Mouse (Mus musculus) bone marrow, adult 2 months (tissue): ENCODE measurements around the gene Retreg1. TPM values are rescaled to one million over a fixed set of nuclear protein-coding genes. Genes with fewer than 3 reads are reported as not detected.
A peak's percentile ranks its signal among the peaks of the same experiment; 100 is the strongest.

ENCODE experiments used
- H3K27ac ChIP-seq: fragments of 200-500 bp; 2 replicates; pipeline ENCODE4 v1.5.1; 2012; ENCODE audit warnings: low read depth, mild to moderate bottlenecking, control low read depth, inconsistent platforms, low read length; ENCODE audit not compliant: control insufficient read depth, poor library complexity, insufficient read depth
- H3K4me1 ChIP-seq: fragments of 200-500 bp; 2 replicates; pipeline ENCODE4 v1.6.1; 2011; ENCODE audit warnings: low read length; ENCODE audit not compliant: control insufficient read depth, insufficient read depth
- H3K4me3 ChIP-seq: fragments of 200-500 bp; replicated peaks from 2 replicates; pipeline ENCODE3; 2011; ENCODE audit warnings: mild to moderate bottlenecking, low read depth, low read length, control low read depth; ENCODE audit not compliant: control insufficient read depth
- CTCF ChIP-seq: fragments of 200-500 bp; IDR thresholded peaks from 2 replicates; pipeline ENCODE4 v1.5.1; 2011; ENCODE audit warnings: low read length, control low read depth; ENCODE audit not compliant: control insufficient read depth, insufficient read depth
- POLR2A ChIP-seq: fragments of 200-500 bp; IDR thresholded peaks from 2 replicates; pipeline ENCODE4 v1.6.1; 2011; ENCODE audit warnings: low read depth, mild to moderate bottlenecking, control low read depth, low read length, borderline replicate concordance; ENCODE audit not compliant: control insufficient read depth
- WGBS: fragments of 180-500 bp; shearing (Covaris S2); methylation state at CpG from one replicate; pipeline ENCODE4 v1.1.7; 2018; 5-methylcytosine and 5-hydroxymethylcytosine counted together
- polyA plus RNA-seq: library from polyadenylated mRNA; stranded (reverse); fragments of >200 nt; gene quantifications from 2 replicates; pipeline ENCODE4 v1.2.4, GENCODE M21; 2011; ENCODE audit warnings: low replicate concordance; ENCODE audit not compliant: missing spikeins, insufficient read depth, insufficient read length

Retreg1 gene
- polyA plus RNA-seq, 1 experiment: 7.7 TPM

DNA sequence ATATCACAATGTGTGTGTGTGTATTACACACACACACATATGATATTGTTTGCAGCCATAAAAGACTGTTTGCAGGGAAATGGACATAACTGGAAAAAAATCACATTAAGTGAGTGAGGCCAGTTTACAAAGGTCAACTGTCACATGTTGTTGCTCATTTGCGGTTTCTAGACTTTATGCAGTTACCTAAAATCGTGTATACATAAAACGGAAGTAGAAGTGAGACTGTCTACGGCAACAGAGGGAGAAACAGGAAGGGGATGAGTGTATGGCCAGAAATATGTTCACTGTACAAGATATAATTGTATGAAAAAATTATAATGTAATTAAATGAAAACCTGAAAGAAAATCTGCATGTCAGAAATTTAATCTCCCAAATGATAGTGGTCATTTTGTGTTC lies 53.8 kb downstream of the Retreg1 start:
- TF ChIP-seq CTCF (no peak), POLR2A (no peak)
- Histone ChIP-seq H3K4me3 (no peak overlapping the region), H3K27ac (no peak overlapping the region), H3K4me1 (peaks cover 3% of the 10 kb centered on the region; the same call in 1 of the 2 replicates)
- WGBS: 6% methylated on average over 4 of the region's 4 CpGs

DNA sequence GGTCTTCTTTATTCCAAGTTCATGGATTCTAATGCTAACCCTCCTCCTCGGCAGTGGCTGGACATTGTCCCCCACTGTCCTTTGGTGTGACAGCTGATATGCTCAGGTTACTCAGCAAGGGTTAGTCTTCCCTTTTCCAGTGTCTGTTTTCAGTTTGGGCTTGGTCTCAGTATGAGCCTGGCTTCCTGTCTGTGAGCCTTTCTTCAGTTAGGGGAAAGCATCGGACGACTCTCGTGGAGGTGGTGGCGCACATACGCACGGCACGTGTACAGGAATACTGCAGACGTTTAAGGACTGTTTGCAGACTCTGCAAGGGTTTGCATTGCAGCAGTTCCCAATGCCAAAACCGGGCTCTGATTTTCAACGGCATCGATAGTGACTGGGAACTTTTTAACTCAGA lies 54.6 kb downstream of the Retreg1 start:
- H3K4me3 ChIP-seq: no peak overlapping the region
- H3K4me1 ChIP-seq: peaks cover 2% of the 10 kb centered on the region; the same call in 1 of the 2 replicates
- no peak overlapping the region; the same call in 1 of the 2 replicates for H3K27ac ChIP-seq
- WGBS: 7% methylated on average over 12 of the region's 12 CpGs
- TF ChIP-seq POLR2A (no peak), CTCF (no peak)

DNA sequence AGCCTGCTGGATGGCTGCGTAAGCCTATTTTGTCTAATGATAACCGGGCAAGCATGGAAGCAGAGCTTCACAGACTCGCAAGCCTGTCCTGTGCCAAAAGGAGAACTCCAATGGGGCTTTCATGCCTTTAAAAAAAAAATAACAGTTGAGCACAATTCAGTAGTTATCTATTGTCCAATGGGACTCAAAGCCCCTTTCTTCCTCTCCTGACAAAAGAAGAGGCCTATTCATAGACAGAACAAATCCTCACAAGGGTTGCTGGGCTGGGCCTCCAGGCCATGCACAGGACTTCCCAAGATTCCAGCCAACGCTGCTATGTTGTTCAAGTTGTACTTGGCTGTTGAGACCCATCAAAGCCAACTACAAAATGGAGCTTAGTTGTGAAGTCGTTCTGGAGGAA lies 56.0 kb downstream of the Retreg1 start:
- Histone ChIP-seq H3K4me3 (no peak overlapping the region), H3K4me1 (peaks cover 2% of the 10 kb centered on the region; the same call in 1 of the 2 replicates), H3K27ac (no peak overlapping the region)
- TF ChIP-seq CTCF: no peak
- no peak for TF ChIP-seq POLR2A
- 74% methylated on average over 5 of the region's 5 CpGs for WGBS

DNA sequence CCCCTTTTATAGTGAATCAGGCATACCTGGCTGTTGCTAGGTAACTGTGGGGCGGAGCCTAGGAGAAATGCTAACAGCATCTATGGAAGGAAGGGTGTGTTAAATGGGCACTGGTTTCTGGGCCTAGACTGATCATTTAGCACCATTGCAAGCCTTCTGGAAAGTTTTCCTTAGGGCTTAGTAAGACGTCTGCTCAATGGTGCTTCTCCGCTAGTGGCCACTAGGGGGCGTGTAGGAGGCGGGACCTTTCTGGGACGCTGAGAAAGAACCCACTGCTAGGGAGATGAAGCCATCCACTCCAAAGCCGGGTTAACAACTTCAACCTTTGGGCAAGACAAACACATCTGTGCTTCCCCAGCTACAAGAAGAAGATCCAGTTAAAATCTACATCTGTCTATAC lies 57.6 kb downstream of the Retreg1 start:
- Histone ChIP-seq H3K27ac (no peak overlapping the region), H3K4me1 (peaks cover 2% of the 10 kb centered on the region; the same call in 1 of the 2 replicates), H3K4me3 (no peak overlapping the region)
- 12% methylated on average over 7 of the region's 7 CpGs for WGBS
- TF ChIP-seq POLR2A (no peak), CTCF (peak; percentile 86)

DNA sequence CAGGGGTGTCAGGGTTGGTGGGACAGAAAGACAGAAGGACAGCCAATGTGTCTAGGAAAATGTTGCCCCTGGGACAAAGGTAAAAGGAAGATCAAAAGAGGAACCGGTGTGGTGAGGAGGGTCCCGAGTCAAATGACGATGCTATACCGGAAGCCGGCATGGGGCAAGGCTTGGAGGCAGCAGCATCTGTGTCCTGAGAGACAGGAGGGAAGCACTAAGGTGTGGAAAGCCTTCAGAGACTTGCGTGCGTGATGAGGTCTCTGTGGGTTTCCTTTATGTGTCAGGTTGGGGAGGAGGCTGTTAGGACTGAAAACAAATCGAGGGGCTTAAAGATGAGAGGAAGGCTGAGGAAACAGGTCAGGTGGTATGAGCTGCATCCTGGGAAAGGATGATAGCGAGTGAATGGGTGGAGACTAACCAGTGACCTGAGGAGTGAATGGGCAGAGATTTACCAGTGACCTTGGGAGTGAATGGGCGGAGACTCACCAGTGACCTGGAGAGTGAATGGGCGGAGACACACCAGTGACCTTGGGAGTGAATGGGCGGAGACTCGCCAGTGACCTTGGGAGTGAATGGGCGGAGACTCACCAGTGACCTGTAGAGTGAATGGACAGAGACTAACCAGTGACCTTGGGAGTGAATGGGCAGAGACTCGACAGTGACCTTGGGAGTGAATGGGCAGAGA lies 60.1 kb downstream of the Retreg1 start:
- TF ChIP-seq CTCF (no peak), POLR2A (no peak)
- Histone ChIP-seq H3K27ac (peak overlapping the region; percentile 27; the same call in 1 of the 2 replicates), H3K4me1 (no peaks in the 10 kb centered on the region; the same call in 1 of the 2 replicates), H3K4me3 (no peak overlapping the region)
- 68% methylated on average over 15 of the region's 15 CpGs for WGBS

DNA sequence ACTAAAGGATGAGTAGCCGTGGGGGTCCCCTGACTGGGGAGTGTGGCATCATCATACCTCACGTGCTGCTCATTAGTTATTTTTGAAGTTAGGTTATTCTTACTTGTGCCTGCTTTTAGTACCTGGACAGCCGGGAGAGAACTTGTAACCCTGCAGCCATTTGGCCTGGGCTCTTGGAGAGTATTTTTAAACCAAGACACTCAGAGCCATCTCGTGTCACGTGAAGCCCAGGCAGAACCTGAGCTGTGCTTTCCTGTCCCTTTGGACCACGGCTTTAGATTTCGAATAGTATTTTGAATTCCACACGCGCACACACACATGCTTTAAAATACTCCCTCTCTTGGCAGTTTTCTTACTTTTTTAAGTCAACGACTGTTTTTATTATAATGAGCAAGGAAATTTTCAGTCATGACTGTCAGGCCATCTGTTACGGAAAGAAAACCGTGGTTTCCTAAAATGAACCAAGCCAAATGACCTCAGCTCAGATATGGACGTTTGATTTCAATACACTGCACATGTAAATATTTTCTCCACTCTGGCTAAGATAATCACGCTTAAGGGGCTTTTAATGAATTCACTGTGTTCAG lies 61.5 kb downstream of the Retreg1 start:
- H3K4me3 ChIP-seq: no peak overlapping the region
- 7% methylated on average over 14 of the region's 14 CpGs for WGBS
- no peak for TF ChIP-seq CTCF
- peak overlapping the region; percentile 79 for H3K27ac ChIP-seq
- H3K4me1 ChIP-seq: peaks cover 3% of the 10 kb centered on the region; the same call in 1 of the 2 replicates

DNA sequence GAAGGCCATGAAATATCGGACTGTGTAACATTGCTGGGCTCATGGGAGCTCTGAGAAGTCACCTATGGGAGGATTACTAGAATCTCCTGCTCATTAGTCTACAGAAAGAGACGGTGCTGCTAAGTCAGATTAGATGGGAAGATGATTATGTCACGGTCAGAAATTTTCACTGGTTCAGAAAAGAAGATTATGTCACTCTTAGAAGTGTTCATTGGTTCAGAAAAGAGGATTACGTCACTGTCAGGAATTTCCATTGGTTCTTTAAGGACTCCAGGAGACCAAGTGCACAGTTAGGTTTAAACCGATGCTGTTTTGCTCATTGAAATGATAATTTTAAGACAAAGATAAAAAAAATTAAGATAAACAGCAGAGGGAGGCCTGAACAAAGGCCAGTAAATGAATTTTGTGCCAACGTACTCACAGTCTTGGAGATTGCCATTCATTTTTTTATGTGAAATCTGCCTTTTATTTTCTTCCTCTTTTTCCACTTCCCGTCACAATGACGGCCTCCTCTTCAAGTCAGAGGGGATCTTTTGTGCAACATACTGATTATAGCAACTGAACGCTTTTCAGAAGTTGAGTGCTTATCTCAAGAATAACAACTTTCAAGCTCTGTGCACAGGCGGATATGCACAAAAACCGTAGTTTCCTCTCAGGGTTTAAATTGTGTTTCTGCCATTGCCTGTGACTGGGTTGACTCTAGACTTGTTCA lies 67.0 kb downstream of the Retreg1 start:
- TF ChIP-seq CTCF: no peak
- no peak for TF ChIP-seq POLR2A
- no peak overlapping the region for H3K4me3 ChIP-seq
- H3K4me1 ChIP-seq: peaks cover 8% of the 10 kb centered on the region
- peak overlapping the region; percentile 77 for H3K27ac ChIP-seq
- 9% methylated on average over 11 of the region's 11 CpGs for WGBS

DNA sequence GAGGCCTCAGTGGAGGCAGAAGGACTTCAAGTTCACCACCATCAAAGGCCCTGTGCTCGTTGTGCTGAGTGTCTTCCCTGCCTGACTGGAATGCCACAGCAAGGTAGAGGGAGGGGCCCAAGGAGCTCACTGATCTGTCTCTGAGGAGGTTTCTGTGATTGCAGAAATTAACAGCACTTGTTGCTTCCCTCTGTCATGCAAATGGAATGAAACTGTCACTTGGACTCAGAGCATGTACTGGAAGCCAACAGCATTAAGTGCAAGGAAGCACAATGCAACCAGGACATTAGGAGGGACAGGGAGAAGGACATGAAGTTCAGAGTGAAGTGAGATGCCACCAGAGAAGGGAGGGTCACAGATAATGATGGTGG lies 67.5 kb downstream of the Retreg1 start:
- Histone ChIP-seq H3K4me3 (peak overlapping the region; percentile 10), H3K27ac (peak overlapping the region; percentile 77), H3K4me1 (peaks cover 8% of the 10 kb centered on the region)
- TF ChIP-seq CTCF: no peak
- no peak for TF ChIP-seq POLR2A
- 0% methylated on average over 1 of the region's 1 CpGs for WGBS

DNA sequence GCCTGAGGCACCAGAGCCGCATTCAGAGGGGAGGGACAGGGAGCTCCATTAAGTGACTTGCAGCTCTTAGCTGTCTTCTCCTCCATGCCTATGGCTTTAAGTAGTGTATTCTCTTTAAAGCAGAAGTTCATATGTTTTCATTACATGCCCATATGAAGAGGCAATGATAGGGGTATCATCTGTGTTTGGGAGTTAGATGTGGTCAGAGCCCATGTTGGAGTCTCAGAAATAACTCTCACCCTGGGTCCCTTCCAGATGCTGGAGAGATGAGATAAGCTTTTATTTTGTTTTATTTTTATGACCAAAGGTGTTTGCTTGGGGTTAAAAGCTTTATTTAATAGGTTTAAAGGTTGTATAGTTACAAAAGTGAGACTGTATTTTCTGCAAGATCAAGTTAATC lies 67.9 kb downstream of the Retreg1 start:
- WGBS: 9% methylated on average over 1 of the region's 1 CpGs
- peak overlapping the region; percentile 77 for H3K27ac ChIP-seq
- H3K4me1 ChIP-seq: peaks cover 8% of the 10 kb centered on the region

More for the DNA sequence above, 67.9 kb downstream of the Retreg1 start:
- peak overlapping the region; percentile 10 for H3K4me3 ChIP-seq
- TF ChIP-seq CTCF: no peak
